Mouse (Mus musculus) B cell, adult 2 months (primary cell): ENCODE measurements around the gene Taf3.

ENCODE experiments used
- DNase-seq, 2 experiments: peaks; one replicate each; pipeline ENCODE4 v3.0.0; 2022

Taf3 gene

GRCm38 (mm10) chr2:9875220-9875619 is 173.2 kb downstream of the Taf3 start:
- DNase-seq = no peak

- no peak for DNase-seq
Measured at GRCm38 (mm10) chr2:9874467-9875219, 173.8 kb downstream of the Taf3 start.

GRCm38 (mm10) chr2:9873757-9874156 is 174.6 kb downstream of the Taf3 start:
- no peak for DNase-seq

GRCm38 (mm10) chr2:9872682-9873081 is 175.7 kb downstream of the Taf3 start:
- DNase-seq = no peak

- no peak for DNase-seq
Measured at GRCm38 (mm10) chr2:9871798-9872197, 176.6 kb downstream of the Taf3 start.

- no peak for DNase-seq
Measured at GRCm38 (mm10) chr2:9871141-9871716, 177.2 kb downstream of the Taf3 start.

- DNase-seq = no peak
Measured at GRCm38 (mm10) chr2:9867092-9867825, 181.1 kb downstream of the Taf3 start.
